Comparison of ENCODE assay signal across 9 mouse cellular contexts in the genomic region with DNA sequence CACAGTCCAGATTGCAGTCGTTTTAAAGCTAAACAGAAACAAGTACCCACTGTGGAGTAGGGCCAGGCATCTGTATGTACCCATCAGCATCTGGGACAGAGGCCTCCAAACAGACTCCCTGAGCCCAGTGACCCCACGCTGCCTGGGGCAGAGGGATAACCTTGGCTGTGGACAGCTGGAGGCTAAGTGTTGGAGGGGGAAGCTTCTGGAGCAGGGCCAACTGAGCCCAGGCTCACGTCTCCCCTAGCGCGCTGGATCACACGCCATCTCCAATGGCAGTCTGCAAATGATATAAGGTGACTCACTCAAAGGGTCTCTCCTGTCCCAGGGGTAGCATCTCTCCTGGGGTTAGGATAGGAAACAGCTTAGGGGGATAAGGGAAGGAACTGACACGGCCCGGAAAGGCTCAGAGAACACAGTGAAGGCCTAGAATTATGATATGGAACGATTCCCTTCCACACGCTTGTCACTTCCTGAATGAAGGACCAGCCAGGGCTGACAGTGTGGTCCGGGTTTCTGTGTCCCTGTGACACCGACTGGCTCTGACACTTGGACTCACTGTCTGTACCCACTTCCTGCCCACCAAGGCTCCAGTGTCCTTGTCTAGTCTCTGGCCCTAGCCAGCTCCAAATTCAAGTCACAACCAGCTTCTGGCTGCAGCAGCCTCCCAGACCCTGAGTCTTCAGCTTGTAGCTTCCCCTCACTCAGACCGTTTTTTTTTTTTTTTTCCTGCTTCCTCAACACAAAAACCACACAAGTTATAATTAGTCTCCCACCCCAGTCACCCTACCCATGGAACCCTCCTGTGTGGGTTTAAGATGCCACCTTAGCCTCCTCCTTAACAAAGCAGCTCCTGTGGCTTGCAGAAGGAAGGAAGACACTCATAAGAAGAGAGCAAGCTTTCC. TPM values are rescaled to one million over a fixed set of nuclear protein-coding genes. Genes with fewer than 3 reads are reported as not detected.
DNase-seq lines count a peak whose midpoint lies in the region; ATAC-seq and TF ChIP-seq lines count a peak whose summit lies in the region.
"Had no signal": no experiment of that assay in that cellular context is flagged by ENCODE, and none has a peak within 500 bp of the region (broad histone marks: within the 10 kb centered on the region; RNA-seq: fewer than 3 reads in every experiment).

No protein-coding gene starts in this region.

- H3K27me3 ChIP-seq in hindbrain, embryonic 13.5 days: no peaks in the 10 kb centered on the region
- H3K27me3 ChIP-seq in hindbrain, embryonic 11.5 days (ENCODE audit: control insufficient read depth, insufficient read depth, low read length): no peaks in the 10 kb centered on the region
- H3K27me3 ChIP-seq in spleen, adult 2 months (ENCODE audit: control insufficient read depth, insufficient read depth, low read length): no peaks in the 10 kb centered on the region
- H3K27me3 ChIP-seq in splenic B cell, adult 2 months (ENCODE audit: control insufficient read depth, insufficient read depth, low read length, poor library complexity, severe bottlenecking): no peaks in the 10 kb centered on the region
- H3K27me3 ChIP-seq: limb, embryonic 13.5 days had no signal

- no peak for ATAC-seq in hindbrain, embryonic 13.5 days (ENCODE audit: low FRiP score)
- no peak for ATAC-seq in hindbrain, embryonic 11.5 days (ENCODE audit: low FRiP score)
- peak; percentile 34 to 36 for ATAC-seq in hematopoietic stem cell, adult 5-6 weeks (replicated peaks in 1 of 2; ENCODE audit: insufficient read depth in 1 of 2, low FRiP score in 2 of 2, low TSS enrichment in 1 of 2, low read depth in 1 of 2, poor library complexity in 2 of 2, severe bottlenecking in 2 of 2)

- no peak for DNase-seq in hindbrain, embryonic 11.5 days (ENCODE audit: low spot score)
- DNase-seq in spleen, adult 2 months (ENCODE audit: low read depth in 1 of 2, low spot score in 2 of 2): no peak
- DNase-seq in spleen, adult 12 weeks (ENCODE audit: low spot score): no peak
- DNase-seq in splenic B cell, adult 2 months (ENCODE audit: low read depth, low spot score): peak; percentile 46
- no peak for DNase-seq in cerebellum, postnatal 10 days
- no peak for DNase-seq in left cerebral cortex, postnatal 4 days

- H3K4me1 ChIP-seq in hindbrain, embryonic 13.5 days (replicated peaks): peaks cover 24% of the 10 kb centered on the region
- no peaks in the 10 kb centered on the region; the same call in 1 of the 2 replicates for H3K4me1 ChIP-seq in hindbrain, embryonic 11.5 days (replicated peaks; ENCODE audit: control insufficient read depth, insufficient read depth, low read length)
- H3K4me1 ChIP-seq in spleen, adult 2 months (ENCODE audit: control insufficient read depth, insufficient read depth, insufficient read length): peaks cover 66% of the 10 kb centered on the region; the same call in 1 of the 2 replicates
- H3K4me1 ChIP-seq: limb, embryonic 13.5 days had no signal

- no peaks in the 10 kb centered on the region for H3K9me3 ChIP-seq in hindbrain, embryonic 13.5 days
- H3K9me3 ChIP-seq in hindbrain, embryonic 11.5 days (ENCODE audit: control insufficient read depth, low read length): no peaks in the 10 kb centered on the region
- H3K9me3 ChIP-seq: limb, embryonic 13.5 days had no signal

- peak overlapping the region; percentile 19; the same call in 1 of the 2 replicates for H3K9ac ChIP-seq in hindbrain, embryonic 13.5 days
- no peak overlapping the region for H3K9ac ChIP-seq in hindbrain, embryonic 11.5 days (ENCODE audit: low read depth, low read length)
- H3K9ac ChIP-seq: limb, embryonic 13.5 days had no signal

- intact Hi-C loops in left cerebral cortex, postnatal 4 days (cut with DNase I): no loop called here

- WGBS in hindbrain, embryonic 13.5 days: 83% methylated on average over 13 of the region's 13 CpGs
- WGBS in hindbrain, embryonic 11.5 days: 87% methylated on average over 13 of the region's 13 CpGs
- WGBS in spleen, adult 2 months: 13% methylated on average over 13 of the region's 13 CpGs

- no peak for TF ChIP-seq POLR2A in spleen, adult 2 months (IDR thresholded peaks at IDR 0.05; ENCODE audit: low read depth, low read length)

- no peak overlapping the region for H3K4me2 ChIP-seq in hindbrain, embryonic 13.5 days
- H3K4me2 ChIP-seq in hindbrain, embryonic 11.5 days (replicated peaks; ENCODE audit: low read depth, low read length): no peak overlapping the region
- H3K4me2 ChIP-seq: limb, embryonic 13.5 days had no signal

- no peak overlapping the region for H3K4me3 ChIP-seq in hindbrain, embryonic 13.5 days
- no peak overlapping the region for H3K4me3 ChIP-seq in hindbrain, embryonic 11.5 days (ENCODE audit: low read depth, low read length)
- H3K4me3 ChIP-seq in spleen, adult 2 months (ENCODE audit: extremely low read depth, insufficient read depth, insufficient read length): no peak overlapping the region
- H3K4me3 ChIP-seq: limb, embryonic 13.5 days had no signal

- no peaks in the 10 kb centered on the region for H3K36me3 ChIP-seq in hindbrain, embryonic 13.5 days
- no peaks in the 10 kb centered on the region for H3K36me3 ChIP-seq in hindbrain, embryonic 11.5 days (ENCODE audit: control insufficient read depth, insufficient read depth, low read length)
- H3K36me3 ChIP-seq in spleen, adult 2 months (ENCODE audit: control insufficient read depth, insufficient read depth, low read length): peaks cover 1% of the 10 kb centered on the region
- no peaks in the 10 kb centered on the region; the same call in 1 of the 2 replicates for H3K36me3 ChIP-seq in splenic B cell, adult 2 months (ENCODE audit: control insufficient read depth, insufficient read depth, low read length, poor library complexity, severe bottlenecking)
- H3K36me3 ChIP-seq: limb, embryonic 13.5 days had no signal

- no peak overlapping the region for H3K27ac ChIP-seq in hindbrain, embryonic 13.5 days
- no peak overlapping the region for H3K27ac ChIP-seq in hindbrain, embryonic 11.5 days (ENCODE audit: low read depth, low read length)
- peak overlapping the region; percentile 74 for H3K27ac ChIP-seq in spleen, adult 2 months (ENCODE audit: insufficient read depth, low read length)
- H3K27ac ChIP-seq: limb, embryonic 13.5 days had no signal

- no peak for TF ChIP-seq CTCF in spleen, adult 2 months (IDR thresholded peaks at IDR 0.05; ENCODE audit: extremely low read depth, insufficient read depth, insufficient read length, insufficient replicate concordance)

RNA-seq across cellular contexts. Expression of a gene that starts 57.3 kb away (rescaled TPM):
- 10.5 and 10.9 TPM in 2 replicates for polyA plus RNA-seq in hindbrain, embryonic 13.5 days (2015; fragmentation: Nextera tagmentation; extraction: Ambion mirVana)
- 3.9 and 5.2 TPM in 2 replicates for polyA plus RNA-seq in hindbrain, embryonic 11.5 days (2014; fragmentation: Nextera tagmentation; extraction: Ambion mirVana)
- polyA plus RNA-seq in spleen, adult 2 months (2012; rRNA removed): 77.0 and 103 TPM in 2 replicates
- total RNA-seq in hematopoietic stem cell, adult 5-6 weeks (2017): 16.9 and 26.5 TPM in 2 replicates
- total RNA-seq in left cerebral cortex, postnatal 4 days (2021): 10 to 100 TPM; 53.9 to 62.5 TPM

Comparison
In these comparisons a context has a peak if more than half of its experiments do, and no peak if none do; other contexts are left out.
1. ATAC-seq: peak in hematopoietic stem cell, adult 5-6 weeks (2 of 2); none in hindbrain, embryonic 13.5 days (single experiment) and hindbrain, embryonic 11.5 days (single experiment).